Mouse (Mus musculus) MEL (cell line): ENCODE data around the gene Ms4a18. TPM values are rescaled to one million over a fixed set of nuclear protein-coding genes. Genes with fewer than 3 reads are reported as not detected.

Experiments used
- DNase-seq: peaks from one replicate; pipeline ENCODE4 v3.0.0; 2011; ENCODE audit warnings: low read depth, low spot score
- H3K27ac ChIP-seq: 2 replicates; pipeline ENCODE4 v1.5.1; 2012; ENCODE audit warnings: low read depth, mild to moderate bottlenecking, control low read depth, low read length, moderate library complexity; ENCODE audit not compliant: control insufficient read depth
- H3K27me3 ChIP-seq, 2 experiments: fragments of 150-350 bp in 1 of 2; sonication (generic) in 1 of 2; 2 replicates each; pipeline ENCODE4 v1.6.1; 2012; ENCODE audit warnings: low read length in 2 of 2, mild to moderate bottlenecking in 2 of 2, improper control_type of control experiment in 1 of 2, moderate library complexity in 1 of 2; ENCODE audit not compliant: insufficient read depth in 2 of 2, control insufficient read depth in 1 of 2
- H3K36me3 ChIP-seq, 2 experiments: 2 replicates each; pipeline ENCODE4 v1.6.1; 2012 to 2014; ENCODE audit warnings: low read length in 2 of 2, improper control_type of control experiment in 1 of 2, inconsistent platforms in 1 of 2, mild to moderate bottlenecking in 1 of 2; ENCODE audit not compliant: insufficient read depth in 2 of 2, control insufficient read depth in 1 of 2
- H3K4me1 ChIP-seq, 2 experiments: fragments of 150-350 bp in 1 of 2; sonication (generic) in 1 of 2; 2 replicates each; pipeline ENCODE4 v1.6.1; 2012; ENCODE audit warnings: low read length in 2 of 2, improper control_type of control experiment in 1 of 2, mild to moderate bottlenecking in 1 of 2; ENCODE audit not compliant: insufficient read depth in 2 of 2, control insufficient read depth in 1 of 2
- H3K4me3 ChIP-seq, 2 experiments: fragments of 150-350 bp in 1 of 2; sonication (generic) in 1 of 2; 2 replicates each; pipeline ENCODE4 v1.5.1; 2012; ENCODE audit warnings: low read depth in 2 of 2, low read length in 2 of 2, mild to moderate bottlenecking in 2 of 2, moderate library complexity in 2 of 2, control low read depth in 1 of 2, improper control_type of control experiment in 1 of 2; ENCODE audit not compliant: control insufficient read depth in 1 of 2, insufficient read depth in 1 of 2
- H3K79me2 ChIP-seq: 2 replicates; pipeline ENCODE4 v1.6.1; 2012; ENCODE audit warnings: mild to moderate bottlenecking, low read length, moderate library complexity; ENCODE audit not compliant: control insufficient read depth, poor library complexity, insufficient read depth
- H3K9ac ChIP-seq: 2 replicates; pipeline ENCODE4 v1.6.1; 2012; ENCODE audit warnings: low read depth, mild to moderate bottlenecking, control low read depth, low read length, moderate library complexity; ENCODE audit not compliant: control insufficient read depth, poor library complexity, severe bottlenecking
- H3K9me3 ChIP-seq: fragments of 150-350 bp; sonication (generic); replicated peaks from 2 replicates; pipeline ENCODE4 v1.6.1; 2012; ENCODE audit warnings: mild to moderate bottlenecking, low read length, improper control_type of control experiment, moderate library complexity; ENCODE audit not compliant: insufficient read depth
- BHLHE40 ChIP-seq: IDR thresholded peaks from 2 replicates; pipeline ENCODE4 v1.6.1; 2012; ENCODE audit warnings: low read depth, mild to moderate bottlenecking, inconsistent platforms, low read length, improper control_type of control experiment, borderline replicate concordance
- CHD2 ChIP-seq: IDR thresholded peaks from 2 replicates; pipeline ENCODE4 v1.6.1; 2011; ENCODE audit warnings: low read length, improper control_type of control experiment
- CTCF ChIP-seq, 3 experiments: IDR thresholded peaks in 2 of 3; conservative IDR thresholded peaks in 1 of 3; 2 replicates each; pipeline ENCODE4 v1.5.1; 2011 to 2012; ENCODE audit warnings: low read length in 3 of 3, low read depth in 2 of 3, mild to moderate bottlenecking in 2 of 3, improper control_type of control experiment in 1 of 3, inconsistent platforms in 1 of 3, mixed read lengths in 1 of 3, moderate library complexity in 1 of 3; ENCODE audit not compliant: control insufficient read depth in 1 of 3, insufficient read depth in 1 of 3, poor library complexity in 1 of 3, severe bottlenecking in 1 of 3
- E2F4 ChIP-seq: IDR thresholded peaks from 2 replicates; pipeline ENCODE4 v1.6.1; 2011; ENCODE audit warnings: low read depth, low read length, improper control_type of control experiment, borderline replicate concordance
- ETS1 ChIP-seq: IDR thresholded peaks from 2 replicates; pipeline ENCODE4 v1.6.1; 2012; ENCODE audit warnings: low read depth, mild to moderate bottlenecking, inconsistent platforms, low read length, improper control_type of control experiment, moderate library complexity
- GATA1 ChIP-seq: IDR thresholded peaks from 2 replicates; pipeline ENCODE4 v1.6.1; 2011; ENCODE audit warnings: low read depth, low read length, improper control_type of control experiment
- MAFK ChIP-seq: IDR thresholded peaks from 2 replicates; pipeline ENCODE4 v1.6.1; 2011; ENCODE audit warnings: low read depth, mild to moderate bottlenecking, low read length, improper control_type of control experiment, borderline replicate concordance
- MAX ChIP-seq: IDR thresholded peaks from 2 replicates; pipeline ENCODE4 v1.6.1; 2011; ENCODE audit warnings: low read length, improper control_type of control experiment
- MAZ ChIP-seq: IDR thresholded peaks from 2 replicates; pipeline ENCODE4 v1.6.1; 2012; ENCODE audit warnings: low read depth, mild to moderate bottlenecking, inconsistent platforms, low read length, improper control_type of control experiment
- MYC ChIP-seq: IDR thresholded peaks from 2 replicates; pipeline ENCODE4 v1.6.1; 2011; ENCODE audit warnings: low read depth, mild to moderate bottlenecking, low read length, improper control_type of control experiment, moderate library complexity
- POLR2A ChIP-seq, 2 experiments: IDR thresholded peaks; 2 replicates each; pipeline ENCODE4 v1.6.1; 2011 to 2012; ENCODE audit warnings: low read length in 2 of 2, mild to moderate bottlenecking in 2 of 2, control low read depth in 1 of 2, improper control_type of control experiment in 1 of 2, low read depth in 1 of 2, moderate library complexity in 1 of 2; ENCODE audit not compliant: control insufficient read depth in 1 of 2, insufficient read depth in 1 of 2, poor library complexity in 1 of 2
- SIN3A ChIP-seq: IDR thresholded peaks from 2 replicates; pipeline ENCODE4 v1.6.1; 2012; ENCODE audit warnings: low read length, improper control_type of control experiment, inconsistent platforms
- TBP ChIP-seq: IDR thresholded peaks from 2 replicates; pipeline ENCODE4 v1.8.0; 2011; ENCODE audit warnings: low read depth, low read length, improper control_type of control experiment
- TCF12 ChIP-seq: IDR thresholded peaks from 2 replicates; pipeline ENCODE4 v1.6.1; 2014; ENCODE audit warnings: low read depth, mild to moderate bottlenecking, inconsistent platforms, low read length, improper control_type of control experiment, moderate library complexity
- USF1 ChIP-seq: IDR thresholded peaks from 2 replicates; pipeline ENCODE4 v1.6.1; 2014; ENCODE audit warnings: low read depth, mild to moderate bottlenecking, inconsistent platforms, low read length, improper control_type of control experiment, moderate library complexity
- USF2 ChIP-seq, 2 experiments: IDR thresholded peaks; 2 replicates each; pipeline ENCODE4 v1.6.1; 2011 to 2012; ENCODE audit warnings: improper control_type of control experiment in 2 of 2, low read length in 2 of 2, borderline replicate concordance in 1 of 2, inconsistent platforms in 1 of 2, low read depth in 1 of 2, mild to moderate bottlenecking in 1 of 2; ENCODE audit not compliant: insufficient read depth in 1 of 2
- ZKSCAN1 ChIP-seq: IDR thresholded peaks from 2 replicates; pipeline ENCODE4 v1.6.1; 2012; ENCODE audit warnings: low read depth, mild to moderate bottlenecking, inconsistent platforms, low read length, improper control_type of control experiment, moderate library complexity
- ZMIZ1 ChIP-seq: IDR thresholded peaks from 2 replicates; pipeline ENCODE4 v1.6.1; 2012; ENCODE audit warnings: low read depth, mild to moderate bottlenecking, inconsistent platforms, low read length, improper control_type of control experiment, moderate library complexity
- polyA plus RNA-seq, 2 experiments: library from polyadenylated mRNA; stranded (reverse) in 1 of 2; unstranded in 1 of 2; fragments of >175 nt in 1 of 2; fragments of >200 nt in 1 of 2; gene quantifications; 2 replicates each; pipeline versions ENCODE4 v1.2.1 to v1.2.4; 2012; ENCODE audit warnings: low replicate concordance in 2 of 2, low read depth in 1 of 2; ENCODE audit not compliant: insufficient read length in 2 of 2, insufficient read depth in 1 of 2, missing spikeins in 1 of 2
- total RNA-seq: library from RNA; depleted of rRNA; stranded (reverse); fragments of 300-350 nt; gene quantifications from 2 replicates; pipeline ENCODE4 v1.2.3, GENCODE M21; 2012

Gene Ms4a18
- total and polyA plus RNA-seq, 3 experiments = not detected

DNA sequence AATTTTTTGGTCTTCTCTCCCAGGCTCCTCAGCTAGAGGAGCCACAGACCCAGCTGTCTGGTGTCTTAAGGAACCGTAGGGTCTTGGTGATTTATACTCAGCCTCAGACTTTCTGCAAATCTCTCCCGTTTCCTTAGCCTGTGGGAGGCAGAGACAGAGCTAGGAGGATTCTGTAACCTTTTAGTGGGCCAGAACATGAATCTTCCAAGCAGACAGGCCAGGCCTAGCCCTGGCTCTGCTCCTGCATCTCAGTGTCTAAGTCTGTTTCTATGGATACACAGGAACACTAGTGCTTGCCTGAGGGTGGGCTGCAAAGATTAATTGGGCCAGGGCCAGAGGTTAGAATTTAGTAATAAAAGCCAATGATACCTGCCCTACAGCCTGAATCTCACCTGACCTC, 44.6 kb downstream of the Ms4a18 start:
- peaks cover 0 to 5% of the 10 kb centered on the region in 2 experiments; a peak in 2 of 4 replicates for H3K36me3 ChIP-seq
- no peak overlapping the region for H3K27ac ChIP-seq
- DNase-seq = no peak
- peaks cover 2 to 6% of the 10 kb centered on the region in 2 experiments; a peak in 3 of 4 replicates for H3K4me1 ChIP-seq
- no peaks in the 10 kb centered on the region for H3K9me3 ChIP-seq
- H3K27me3 ChIP-seq = no peaks in the 10 kb centered on the region; a peak in 1 of 4 replicates
- H3K79me2 ChIP-seq = no peaks in the 10 kb centered on the region
- TF ChIP-seq ETS1 = no peak
- no peak for TF ChIP-seq GATA1
- TF ChIP-seq TCF12 = no peak
- TF ChIP-seq MAZ = no peak
- no peak for TF ChIP-seq MAX
- no peak for TF ChIP-seq MYC
- TF ChIP-seq ZKSCAN1 = no peak
- TF ChIP-seq USF1 = no peak
- TF ChIP-seq POLR2A (IDR thresholded peaks at IDR 0.05; ENCODE audit: control insufficient read depth in 1 of 2, insufficient read depth in 1 of 2, low read depth in 1 of 2, low read length in 2 of 2, poor library complexity in 1 of 2) = no peak
- TF ChIP-seq MAFK = no peak
- no peak for TF ChIP-seq E2F4
- TF ChIP-seq USF2 (IDR thresholded peaks at IDR 0.05; ENCODE audit: borderline replicate concordance in 1 of 2, insufficient read depth in 1 of 2, low read depth in 1 of 2, low read length in 2 of 2) = no peak
- TF ChIP-seq SIN3A = no peak
- no peak for TF ChIP-seq TBP
- no peak for TF ChIP-seq BHLHE40
- TF ChIP-seq ZMIZ1 = no peak
- no peak for TF ChIP-seq CTCF (IDR thresholded peaks at IDR 0.05 in 2 of 3, conservative IDR thresholded peaks at IDR 0.05 in 1 of 3; ENCODE audit: control insufficient read depth in 1 of 3, insufficient read depth in 1 of 3, low read depth in 2 of 3, low read length in 3 of 3, poor library complexity in 1 of 3, severe bottlenecking in 1 of 3)
- TF ChIP-seq CHD2 = no peak
- no peak overlapping the region for H3K9ac ChIP-seq
- H3K4me3 ChIP-seq = no peak overlapping the region

DNA sequence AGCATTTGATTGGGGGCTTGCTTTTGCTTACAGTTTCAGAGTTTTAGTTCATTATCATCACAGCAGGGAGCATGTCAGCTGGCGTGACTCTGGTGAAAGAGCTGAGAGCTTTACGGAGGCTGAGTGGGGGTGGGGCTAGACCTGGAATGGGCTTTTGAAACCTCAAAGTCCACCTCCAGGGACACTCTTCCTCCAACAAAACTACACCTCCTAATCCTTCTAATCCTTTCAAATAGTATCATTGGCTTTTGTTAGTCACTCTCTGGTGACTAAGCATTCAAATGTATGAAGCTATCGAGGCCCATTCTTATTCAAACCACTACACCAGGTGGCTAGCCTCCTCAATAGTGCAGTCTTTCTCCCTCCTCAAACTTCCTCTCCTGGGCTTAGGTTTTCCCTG, 45.2 kb downstream of the Ms4a18 start:
- DNase-seq = no peak
- no peak for TF ChIP-seq MAZ
- TF ChIP-seq ZKSCAN1 = no peak
- no peak overlapping the region for H3K9ac ChIP-seq
- H3K27me3 ChIP-seq = no peaks in the 10 kb centered on the region; a peak in 1 of 4 replicates
- peaks cover 2 to 6% of the 10 kb centered on the region in 2 experiments; a peak in 3 of 4 replicates for H3K4me1 ChIP-seq
- no peak overlapping the region for H3K4me3 ChIP-seq
- no peaks in the 10 kb centered on the region for H3K79me2 ChIP-seq
- H3K36me3 ChIP-seq = peaks cover 0 to 5% of the 10 kb centered on the region in 2 experiments; a peak in 2 of 4 replicates
- no peak overlapping the region for H3K27ac ChIP-seq
- H3K9me3 ChIP-seq = no peaks in the 10 kb centered on the region
